Mouse (Mus musculus): ENCODE results near the gene Nxn. TPM values are rescaled to one million over a fixed set of nuclear protein-coding genes. Genes with fewer than 3 reads are reported as not detected.
A peak's percentile ranks its signal among the peaks of the same experiment; 100 is the strongest.

Gene Nxn
- polyA plus RNA-seq, 1 experiment from 2014 or later: 23.2 TPM

DNA sequence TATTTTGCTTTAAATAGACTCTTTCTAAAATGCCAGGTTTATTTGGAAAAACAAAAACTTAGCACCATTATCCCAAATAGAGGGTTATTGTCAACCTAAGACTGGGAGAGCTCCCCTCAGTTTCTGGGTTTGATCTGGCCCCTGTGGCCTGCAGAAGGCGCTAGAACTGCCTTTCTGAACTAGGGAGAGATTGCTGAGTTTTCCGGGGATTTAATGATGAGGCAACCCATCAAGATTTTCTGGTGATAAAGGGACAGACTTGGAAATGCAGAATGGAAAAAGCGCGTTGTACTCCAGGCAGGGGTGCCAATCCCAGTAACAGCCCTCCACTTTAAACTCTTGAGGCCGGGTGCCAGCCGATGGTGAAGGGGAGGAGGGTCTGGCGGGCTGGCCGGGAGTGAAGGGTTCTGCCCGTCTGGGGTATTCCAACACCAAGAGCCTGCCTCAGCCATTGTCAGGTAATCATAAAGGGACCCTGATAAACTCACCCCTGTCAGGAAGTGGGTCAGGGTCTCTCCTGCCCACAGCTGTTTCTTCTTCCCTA, 100.4 kb downstream of the Nxn start:
- no peak overlapping the region for H3K4me2 ChIP-seq

DNA sequence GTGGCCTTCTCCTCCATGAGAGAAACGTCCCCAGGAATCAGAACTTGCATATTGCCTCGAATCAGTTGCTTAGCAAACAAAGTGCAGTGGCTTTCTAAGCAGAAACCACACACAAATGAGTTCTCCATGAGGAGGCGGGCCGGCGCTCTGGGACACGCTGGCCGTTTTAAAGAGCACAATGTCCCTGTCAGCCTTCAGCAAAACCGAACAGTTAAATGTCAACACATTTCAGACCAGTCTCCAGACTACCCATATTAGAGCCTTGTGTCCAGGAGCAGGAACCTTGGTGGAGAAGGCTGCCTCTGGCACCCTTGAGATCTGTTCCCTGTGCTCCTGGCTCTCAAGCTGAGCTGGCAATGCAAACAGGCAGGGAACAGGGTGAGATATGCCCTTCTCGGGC, 101.7 kb downstream of the Nxn start:
- peaks cover 76% of the 10 kb centered on the region for H3K4me1 ChIP-seq

More for the DNA sequence above, 100.4 kb downstream of the Nxn start:
- Histone ChIP-seq H3K9me3 (no peaks in the 10 kb centered on the region), H3K27me3 (replicated peaks) (no peaks in the 10 kb centered on the region), H3K9ac (0 out of 2 replicates have a peak overlapping the region, but pooled peaks have one; percentile 25), H3K4me1 (peaks cover 64% of the 10 kb centered on the region), H3K27ac (replicated peaks) (no peak overlapping the region), H3K36me3 (no peaks in the 10 kb centered on the region), H3K4me3 (no peak overlapping the region)
- 38% methylated on average over 9 of the region's 9 CpGs for WGBS
- no peak for ATAC-seq (ENCODE audit: extremely low read depth, insufficient number of reproducible peaks, low FRiP score, low TSS enrichment)

DNA sequence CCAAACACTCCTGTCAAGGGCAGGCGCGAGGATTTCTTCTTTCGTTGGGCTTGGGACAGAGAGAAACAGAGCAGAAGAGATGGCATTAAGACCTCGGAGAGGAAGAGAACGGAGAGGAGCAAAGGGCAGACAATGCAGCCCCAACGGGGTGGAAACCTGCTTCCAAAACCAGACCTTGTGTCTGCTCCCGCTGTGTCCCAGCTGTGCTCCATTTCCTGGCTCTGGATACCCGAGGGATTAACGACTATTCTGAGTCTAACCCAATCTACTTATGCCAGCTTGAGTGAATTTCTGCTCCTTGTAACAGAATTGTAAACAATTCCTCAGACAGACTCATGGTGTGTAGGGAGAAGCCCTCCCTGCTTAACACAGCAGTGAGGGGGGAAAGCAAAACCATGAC, 104.1 kb downstream of the Nxn start:
- Histone ChIP-seq H3K27ac (replicated peaks) (no peak overlapping the region), H3K9me3 (no peaks in the 10 kb centered on the region), H3K9ac (no peak overlapping the region; the same call in 1 of the 2 replicates), H3K4me1 (peaks cover 83% of the 10 kb centered on the region), H3K27me3 (replicated peaks) (no peaks in the 10 kb centered on the region), H3K36me3 (no peaks in the 10 kb centered on the region), H3K4me3 (no peak overlapping the region), H3K4me2 (no peak overlapping the region)
- 24% methylated on average over 9 of the region's 9 CpGs for WGBS
- no peak for ATAC-seq (ENCODE audit: extremely low read depth, insufficient number of reproducible peaks, low FRiP score, low TSS enrichment)

More for the DNA sequence above, 101.7 kb downstream of the Nxn start:
- Histone ChIP-seq H3K27ac (replicated peaks) (no peak overlapping the region), H3K4me2 (no peak overlapping the region), H3K9me3 (no peaks in the 10 kb centered on the region), H3K9ac (0 out of 2 replicates have a peak overlapping the region, but pooled peaks have one; percentile 12), H3K36me3 (no peaks in the 10 kb centered on the region), H3K4me3 (no peak overlapping the region), H3K27me3 (replicated peaks) (no peaks in the 10 kb centered on the region)
- no peak for ATAC-seq (ENCODE audit: extremely low read depth, insufficient number of reproducible peaks, low FRiP score, low TSS enrichment)
- WGBS: 55% methylated on average over 9 of the region's 9 CpGs

DNA sequence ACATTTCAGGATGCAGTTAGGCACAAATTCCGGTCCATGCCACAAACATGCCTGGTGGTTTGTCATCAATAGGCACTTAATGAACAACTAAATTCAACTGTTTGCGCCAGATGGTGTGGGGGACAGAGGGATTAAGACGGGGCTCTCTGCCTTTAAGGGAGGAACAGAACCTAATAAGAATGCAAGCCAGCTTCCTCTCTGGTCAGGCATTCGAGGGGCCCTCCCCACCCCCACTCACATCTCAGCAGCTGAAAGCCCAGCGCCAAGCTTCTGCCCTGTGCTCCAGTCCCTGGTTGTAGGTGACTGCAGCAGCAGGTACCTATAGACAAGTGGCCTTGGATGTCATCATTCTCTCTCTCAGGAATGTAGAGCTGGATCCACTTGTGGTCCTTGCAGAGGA, 104.9 kb downstream of the Nxn start:
- 71% methylated on average over 5 of the region's 5 CpGs for WGBS
- Histone ChIP-seq H3K9me3 (no peaks in the 10 kb centered on the region), H3K4me3 (no peak overlapping the region), H3K4me2 (no peak overlapping the region), H3K4me1 (peaks cover 75% of the 10 kb centered on the region), H3K27me3 (replicated peaks) (no peaks in the 10 kb centered on the region), H3K9ac (no peak overlapping the region), H3K36me3 (no peaks in the 10 kb centered on the region), H3K27ac (replicated peaks) (no peak overlapping the region)
- ATAC-seq (ENCODE audit: extremely low read depth, insufficient number of reproducible peaks, low FRiP score, low TSS enrichment): no peak

DNA sequence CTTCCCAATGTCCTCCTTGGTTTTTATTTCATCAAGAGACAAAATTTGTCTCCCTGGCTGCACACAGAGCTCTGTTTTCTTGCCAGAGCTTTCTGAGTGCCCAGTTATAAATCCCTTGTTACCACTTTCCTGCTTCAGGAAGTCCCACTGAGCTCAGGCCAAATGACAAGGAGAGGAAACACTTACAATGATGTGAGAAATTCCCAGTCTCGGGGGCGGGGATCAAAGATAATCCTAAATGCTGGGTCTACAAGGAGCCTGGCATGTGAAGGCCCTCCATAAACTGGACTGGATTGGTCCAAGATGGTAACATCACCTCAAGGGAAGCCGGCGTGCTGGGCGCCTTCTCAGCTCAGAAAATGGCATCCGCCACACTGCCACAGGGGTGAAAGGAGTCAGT, 106.1 kb downstream of the Nxn start:
- no peaks in the 10 kb centered on the region for H3K9me3 ChIP-seq
- peaks cover 69% of the 10 kb centered on the region for H3K4me1 ChIP-seq
- H3K4me3 ChIP-seq: no peak overlapping the region
- H3K36me3 ChIP-seq: no peaks in the 10 kb centered on the region
- 50% methylated on average over 6 of the region's 6 CpGs for WGBS
- peak overlapping the region; percentile 48 for H3K4me2 ChIP-seq
- peak overlapping the region; percentile 85 for H3K27ac ChIP-seq (replicated peaks)
- H3K9ac ChIP-seq: peak overlapping the region; percentile 40; the same call in 1 of the 2 replicates
- H3K27me3 ChIP-seq (replicated peaks): no peaks in the 10 kb centered on the region
- ATAC-seq (ENCODE audit: extremely low read depth, insufficient number of reproducible peaks, low FRiP score, low TSS enrichment): no peak

DNA sequence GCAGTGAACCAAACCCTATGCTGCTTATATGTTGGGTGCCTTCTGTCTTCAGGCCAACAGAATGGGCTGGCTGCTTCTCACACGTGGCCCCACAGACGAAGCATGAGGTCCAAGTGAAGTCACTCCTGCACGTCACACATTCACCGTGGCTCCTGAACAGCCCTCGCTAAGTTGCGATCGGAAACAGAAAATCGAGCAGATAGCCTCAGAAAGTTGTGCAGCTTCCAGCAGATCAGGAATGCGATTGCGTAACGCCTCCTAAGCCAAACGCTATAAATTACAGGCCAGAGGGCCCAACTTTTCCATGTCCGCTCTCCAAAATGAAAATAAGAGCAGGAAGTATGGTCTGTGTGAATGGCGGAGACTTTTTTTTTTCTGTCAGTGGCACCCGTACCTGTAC, 106.5 kb downstream of the Nxn start:
- no peak for ATAC-seq (ENCODE audit: extremely low read depth, insufficient number of reproducible peaks, low FRiP score, low TSS enrichment)
- Histone ChIP-seq H3K9me3 (no peaks in the 10 kb centered on the region), H3K27me3 (replicated peaks) (no peaks in the 10 kb centered on the region), H3K36me3 (no peaks in the 10 kb centered on the region), H3K27ac (replicated peaks) (peak overlapping the region; percentile 85), H3K4me2 (peak overlapping the region; percentile 48), H3K4me3 (no peak overlapping the region), H3K4me1 (peaks cover 69% of the 10 kb centered on the region), H3K9ac (peak overlapping the region; percentile 51)
- 46% methylated on average over 15 of the region's 15 CpGs for WGBS

DNA sequence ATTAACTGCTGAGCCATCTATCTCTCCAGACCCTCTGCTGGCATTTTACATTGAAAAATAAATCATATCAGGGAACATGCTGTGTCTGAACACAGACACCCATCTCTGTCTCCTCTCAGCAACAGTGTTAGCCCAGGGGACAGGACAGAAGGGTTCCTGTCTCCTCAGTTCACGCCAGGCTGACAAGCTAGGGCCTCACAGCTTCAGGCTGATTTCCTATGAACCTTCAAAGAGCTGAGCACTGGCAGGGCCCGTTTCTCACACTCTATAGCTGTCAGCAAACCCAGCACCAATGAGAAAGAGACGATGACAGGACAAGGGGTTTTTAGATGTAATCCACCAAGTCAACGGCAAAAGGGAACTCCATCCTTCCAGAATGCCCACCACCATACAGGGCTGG, 107.0 kb downstream of the Nxn start:
- H3K27me3 ChIP-seq (replicated peaks): no peaks in the 10 kb centered on the region
- no peak overlapping the region for H3K4me3 ChIP-seq
- peak overlapping the region; percentile 85 for H3K27ac ChIP-seq (replicated peaks)
- H3K9me3 ChIP-seq: no peaks in the 10 kb centered on the region
- peak overlapping the region; percentile 48 for H3K4me2 ChIP-seq
- ATAC-seq (ENCODE audit: extremely low read depth, insufficient number of reproducible peaks, low FRiP score, low TSS enrichment): no peak
- 22% methylated on average over 4 of the region's 4 CpGs for WGBS
- H3K4me1 ChIP-seq: peaks cover 69% of the 10 kb centered on the region
- no peaks in the 10 kb centered on the region for H3K36me3 ChIP-seq
- H3K9ac ChIP-seq: peak overlapping the region; percentile 51; the same call in 1 of the 2 replicates

DNA sequence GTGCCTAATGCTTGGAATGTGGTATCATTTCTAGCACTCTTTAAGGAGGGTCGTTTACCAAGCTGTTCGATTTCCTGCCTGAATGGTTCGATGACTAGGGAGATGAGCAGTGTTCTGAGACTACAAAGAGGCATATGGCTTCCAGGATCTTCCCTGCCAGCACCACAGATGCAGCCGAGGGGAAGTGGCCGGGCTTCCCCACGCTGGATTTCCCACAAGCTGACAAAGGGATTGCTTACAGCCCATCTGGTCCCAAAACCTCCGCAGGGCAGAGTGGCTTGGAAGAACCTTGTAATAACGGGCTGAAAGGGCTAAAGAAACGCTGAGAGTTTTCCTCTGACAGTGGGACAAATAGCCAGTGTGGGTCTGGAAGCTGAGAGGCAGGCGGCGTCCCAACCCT, 108.6 kb downstream of the Nxn start:
- peaks cover 75% of the 10 kb centered on the region for H3K4me1 ChIP-seq
- H3K4me2 ChIP-seq: no peak overlapping the region
- no peak for ATAC-seq (ENCODE audit: extremely low read depth, insufficient number of reproducible peaks, low FRiP score, low TSS enrichment)
- no peak overlapping the region for H3K4me3 ChIP-seq
- H3K27me3 ChIP-seq (replicated peaks): no peaks in the 10 kb centered on the region
- H3K9me3 ChIP-seq: no peaks in the 10 kb centered on the region
- H3K27ac ChIP-seq (replicated peaks): peak overlapping the region; percentile 24; the same call in 1 of the 2 replicates
- peak overlapping the region; percentile 30; the same call in 1 of the 2 replicates for H3K9ac ChIP-seq
- H3K36me3 ChIP-seq: no peaks in the 10 kb centered on the region
- 54% methylated on average over 11 of the region's 11 CpGs for WGBS

DNA sequence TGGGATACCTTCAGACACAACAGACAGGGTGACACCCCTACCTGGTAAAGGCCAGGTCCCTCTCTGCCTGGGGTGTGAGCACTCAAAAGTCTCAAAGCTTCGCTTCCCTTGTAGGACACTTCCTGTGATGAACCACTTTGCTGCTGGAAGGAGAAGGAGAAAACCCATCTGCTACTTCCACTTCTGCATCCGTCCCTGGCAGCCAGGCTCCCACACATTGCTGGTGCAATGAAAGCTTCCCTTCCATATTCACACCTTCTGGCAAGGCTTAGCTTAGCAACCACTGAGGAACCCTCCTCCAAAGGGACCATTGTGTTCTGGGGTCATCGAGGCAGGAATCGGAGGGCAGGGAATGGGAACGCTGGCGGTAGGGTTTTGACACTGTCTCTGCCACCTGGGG, 110.3 kb downstream of the Nxn start:
- Histone ChIP-seq H3K36me3 (no peaks in the 10 kb centered on the region), H3K9ac (no peak overlapping the region), H3K4me2 (no peak overlapping the region), H3K4me3 (no peak overlapping the region), H3K4me1 (peaks cover 67% of the 10 kb centered on the region), H3K27me3 (replicated peaks) (no peaks in the 10 kb centered on the region), H3K27ac (replicated peaks) (no peak overlapping the region), H3K9me3 (no peaks in the 10 kb centered on the region)
- WGBS: 83% methylated on average over 6 of the region's 6 CpGs
- ATAC-seq (ENCODE audit: extremely low read depth, insufficient number of reproducible peaks, low FRiP score, low TSS enrichment): no peak

DNA sequence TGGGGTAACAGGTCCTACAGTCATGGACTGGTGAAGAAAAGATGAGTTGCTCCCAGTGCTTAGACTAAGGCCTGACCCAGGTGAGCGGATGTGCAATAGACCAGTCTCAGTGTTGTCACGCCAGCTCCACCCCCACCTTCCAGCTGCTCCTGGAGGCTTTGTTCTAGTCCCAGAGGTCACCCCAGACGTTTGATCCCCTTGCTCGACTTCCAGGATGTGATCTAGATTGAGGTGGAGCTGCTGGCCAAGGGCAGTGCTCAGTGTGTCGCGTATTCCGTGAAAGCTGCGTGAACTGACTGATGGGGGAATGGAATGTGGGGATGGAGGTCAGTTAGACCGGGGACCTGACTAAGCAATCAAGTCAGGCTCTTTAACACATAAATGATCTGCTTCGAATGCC, 111.6 kb downstream of the Nxn start:
- Histone ChIP-seq H3K4me1 (peaks cover 55% of the 10 kb centered on the region), H3K4me2 (no peak overlapping the region), H3K27me3 (replicated peaks) (no peaks in the 10 kb centered on the region), H3K4me3 (no peak overlapping the region), H3K27ac (replicated peaks) (no peak overlapping the region), H3K9ac (no peak overlapping the region), H3K9me3 (no peaks in the 10 kb centered on the region), H3K36me3 (no peaks in the 10 kb centered on the region)
- WGBS: 43% methylated on average over 10 of the region's 10 CpGs
- ATAC-seq (ENCODE audit: extremely low read depth, insufficient number of reproducible peaks, low FRiP score, low TSS enrichment): no peak

DNA sequence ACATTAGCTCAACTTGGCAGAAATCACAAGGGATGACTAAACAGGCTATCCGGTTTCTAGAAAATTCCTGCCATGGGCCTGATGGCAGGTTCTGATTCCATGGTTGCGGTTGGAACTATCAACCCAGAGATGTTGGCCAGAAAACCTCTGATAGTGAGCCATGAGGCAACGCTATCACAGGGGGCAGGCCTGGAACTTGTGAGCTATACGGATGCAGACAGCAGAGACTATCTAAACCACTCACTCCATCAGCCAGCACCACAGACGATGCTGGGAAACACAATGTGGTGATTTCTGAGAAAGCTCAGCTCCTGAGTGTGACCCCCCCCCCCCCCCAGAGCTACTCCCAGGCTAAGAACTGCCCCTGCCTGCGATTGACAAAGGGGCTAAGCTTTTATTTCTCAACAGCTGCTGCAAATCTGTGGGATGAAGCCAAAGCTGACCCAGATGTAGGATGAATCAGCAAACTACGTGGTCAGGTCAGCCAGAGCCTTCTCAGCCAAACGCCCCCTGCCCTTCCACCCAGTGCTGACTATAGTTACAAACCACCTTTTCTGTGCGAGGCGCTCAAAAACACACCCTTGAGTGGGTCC, 112.3 kb downstream of the Nxn start:
- H3K4me2 ChIP-seq: no peak overlapping the region
- no peak overlapping the region for H3K9ac ChIP-seq
- H3K9me3 ChIP-seq: no peaks in the 10 kb centered on the region
- H3K4me1 ChIP-seq: peaks cover 49% of the 10 kb centered on the region
- H3K36me3 ChIP-seq: no peaks in the 10 kb centered on the region
- H3K27ac ChIP-seq (replicated peaks): peak overlapping the region; percentile 24; the same call in 1 of the 2 replicates
- H3K27me3 ChIP-seq (replicated peaks): no peaks in the 10 kb centered on the region
- H3K4me3 ChIP-seq: no peak overlapping the region
- no peak for ATAC-seq (ENCODE audit: extremely low read depth, insufficient number of reproducible peaks, low FRiP score, low TSS enrichment)
- WGBS: 39% methylated on average over 10 of the region's 10 CpGs

Data from heart, embryonic 13.5 days (tissue).